Mouse (Mus musculus) neural tube, embryonic 11.5 days (tissue): Measurements from ENCODE around the gene Fut4. TPM values are rescaled to one million over a fixed set of nuclear protein-coding genes. Genes with fewer than 3 reads are reported as not detected.

ENCODE experiments used
- polyA plus RNA-seq: library from polyadenylated mRNA; unstranded; fragments of >200 nt; fragmentation: Nextera tagmentation; extraction: Ambion mirVana; gene quantifications from 2 replicates; pipeline ENCODE4 v1.2.1, GENCODE M21; 2014

Fut4 gene
- polyA plus RNA-seq, 1 experiment from 2014 or later: 2.4 TPM

Other genes starting within 250 kb of the Fut4 start
- gene Amotl1, start 107.3 kb downstream of the Fut4 start, polyA plus RNA-seq: 19.1 and 20.6 TPM in 2 replicates
- gene Piwil4, start 11.7 kb downstream of the Fut4 start, polyA plus RNA-seq: 0.85 and 1.1 TPM in 2 replicates
- 1.0 TPM in 1 of 2 replicates, not detected in the other for gene 1700012B09Rik, start 18.6 kb upstream of the Fut4 start, polyA plus RNA-seq
- 26.9 and 29.8 TPM in 2 replicates for gene Mre11a, start 32.3 kb upstream of the Fut4 start, polyA plus RNA-seq
- 52.3 and 52.8 TPM in 2 replicates for gene Ankrd49, start 32.5 kb upstream of the Fut4 start, polyA plus RNA-seq
- gene Gpr83, start 107.8 kb upstream of the Fut4 start, polyA plus RNA-seq: 0.58 and 1.1 TPM in 2 replicates
- gene Izumo1r, start 151.6 kb upstream of the Fut4 start, polyA plus RNA-seq: not detected in 2 replicates